Mouse (Mus musculus) midbrain, embryonic 14.5 days (tissue): ENCODE data around the gene Prl8a9. TPM values are rescaled to one million over a fixed set of nuclear protein-coding genes. Genes with fewer than 3 reads are reported as not detected.

Experiments
- ATAC-seq: fragments of 200-750 bp; cut with Nextera tagmentation; 2 replicates; pipeline ENCODE4 v1.8.0; 2017; ENCODE audit warnings: moderate number of reproducible peaks, moderate library complexity; ENCODE audit not compliant: low FRiP score, low TSS enrichment
- DNase-seq: peaks from one replicate; pipeline ENCODE4 v3.0.0-alpha.2; 2015
- H3K27ac ChIP-seq: fragments of 300-500 bp; sonication (generic); replicated peaks from 2 replicates; pipeline ENCODE4 v1.5.1; 2014; ENCODE audit warnings: mild to moderate bottlenecking, low read depth, low read length, moderate library complexity
- H3K27me3 ChIP-seq: fragments of 300-500 bp; sonication (generic); 2 replicates; pipeline ENCODE4 v1.6.1; 2014; ENCODE audit warnings: low read length, control low read depth, mixed read lengths; ENCODE audit not compliant: control insufficient read depth, insufficient read depth
- H3K36me3 ChIP-seq: fragments of 300-500 bp; sonication (generic); 2 replicates; pipeline ENCODE4 v1.6.1; 2014; ENCODE audit warnings: low read length, control low read depth; ENCODE audit not compliant: control insufficient read depth, insufficient read depth
- H3K4me1 ChIP-seq: fragments of 300-500 bp; sonication (generic); 2 replicates; pipeline ENCODE4 v1.6.1; 2014; ENCODE audit warnings: mild to moderate bottlenecking, antibody characterized with exemption, low read length, control low read depth; ENCODE audit not compliant: control insufficient read depth, insufficient read depth
- H3K4me2 ChIP-seq: fragments of 300-500 bp; sonication (generic); 2 replicates; pipeline ENCODE4 v1.6.1; 2014; ENCODE audit warnings: mild to moderate bottlenecking, low read length, moderate library complexity
- H3K4me3 ChIP-seq: fragments of 300-500 bp; sonication (generic); replicated peaks from 2 replicates; pipeline ENCODE4 v1.5.1; 2014; ENCODE audit warnings: low read depth, low read length
- H3K9ac ChIP-seq: fragments of 300-500 bp; sonication (generic); replicated peaks from 2 replicates; pipeline ENCODE4 v1.6.1; 2014; ENCODE audit warnings: mild to moderate bottlenecking, low read length, moderate library complexity
- H3K9me3 ChIP-seq: fragments of 300-500 bp; sonication (generic); 2 replicates; pipeline ENCODE4 v1.6.1; 2016; ENCODE audit warnings: low read length, control low read depth, mixed read lengths; ENCODE audit not compliant: control insufficient read depth
- WGBS: fragments of 180-500 bp; shearing (Covaris S2); extraction: QIAGEN DNeasy Blood & Tissue Kit; methylation state at CpG from one replicate; pipeline ENCODE4 v1.1.7; 2014; 5-methylcytosine and 5-hydroxymethylcytosine counted together
- polyA plus RNA-seq: library from polyadenylated mRNA; unstranded; fragments of >200 nt; fragmentation: Nextera tagmentation; extraction: Ambion mirVana; gene quantifications from 2 replicates; pipeline ENCODE4 v1.2.1, GENCODE M21; 2014

Prl8a9 gene
- not detected in 2 replicates for polyA plus RNA-seq

GRCm38 (mm10) chr13:27564506-27564905 is at the start of gene Prl8a9:
Gene Prl8a9 (minus strand): TSS chr13:27564606.
- no peak within 1 kb of the TSS for H3K4me3 ChIP-seq
- ATAC-seq (no peak), DNase-seq (no peak)
- WGBS, result 88% methylated on average over 2 of the region's 2 CpGs
- H3K36me3 ChIP-seq, result no peaks in the 10 kb centered on the region
- H3K4me1 ChIP-seq, result no peaks in the 10 kb centered on the region
- H3K9me3 ChIP-seq, result no peaks in the 10 kb centered on the region
- no peak within 1 kb of the TSS for H3K4me2 ChIP-seq
- H3K27ac ChIP-seq, result no peak within 1 kb of the TSS
- no peak within 1 kb of the TSS for H3K9ac ChIP-seq
- no peaks in the 10 kb centered on the region for H3K27me3 ChIP-seq

- Histone ChIP-seq H3K4me3 (no peak within 1 kb of the TSS), H3K4me2 (no peak within 1 kb of the TSS), H3K9ac (no peak within 1 kb of the TSS), H3K9me3 (no peaks in the 10 kb centered on the region), H3K27me3 (no peaks in the 10 kb centered on the region), H3K27ac (no peak within 1 kb of the TSS), H3K36me3 (no peaks in the 10 kb centered on the region), H3K4me1 (no peaks in the 10 kb centered on the region)
- DNase-seq, result no peak
- 80% methylated on average over 4 of the region's 4 CpGs for WGBS
- ATAC-seq, result no peak
Measured at GRCm38 (mm10) chr13:27610482-27610881, 46.1 kb upstream of the Prl8a9 start, which contains the start of gene Prl7b1. Gene Prl7b1 (minus strand): TSS chr13:27610582.

- H3K36me3 ChIP-seq, result no peaks in the 10 kb centered on the region
- ATAC-seq, result no peak
- H3K9me3 ChIP-seq, result no peaks in the 10 kb centered on the region
- no peak within 1 kb of the TSS for H3K9ac ChIP-seq
- DNase-seq, result no peak
- H3K4me1 ChIP-seq, result no peaks in the 10 kb centered on the region
- H3K4me2 ChIP-seq, result no peak within 1 kb of the TSS
- H3K27ac ChIP-seq, result no peak within 1 kb of the TSS
- 78% methylated on average over 2 of the region's 2 CpGs for WGBS
- no peaks in the 10 kb centered on the region for H3K27me3 ChIP-seq
- H3K4me3 ChIP-seq, result no peak within 1 kb of the TSS
Measured at GRCm38 (mm10) chr13:27582071-27582470, 17.7 kb upstream of the Prl8a9 start, which contains the start of gene Prl8a1. Gene Prl8a1 (minus strand): TSS chr13:27582171.

GRCm38 (mm10) chr13:27553336-27553735 is 11.1 kb downstream of the Prl8a9 start:
- Histone ChIP-seq H3K4me3 (no peak overlapping the region), H3K36me3 (no peaks in the 10 kb centered on the region), H3K9me3 (no peaks in the 10 kb centered on the region), H3K27me3 (no peaks in the 10 kb centered on the region), H3K27ac (no peak overlapping the region), H3K4me2 (no peak overlapping the region), H3K4me1 (no peaks in the 10 kb centered on the region), H3K9ac (no peak overlapping the region)
- DNase-seq (no peak), ATAC-seq (no peak)

- no peak for ATAC-seq
- no peaks in the 10 kb centered on the region for H3K36me3 ChIP-seq
- no peak overlapping the region for H3K4me2 ChIP-seq
- no peaks in the 10 kb centered on the region for H3K4me1 ChIP-seq
- no peak overlapping the region for H3K9ac ChIP-seq
- H3K27ac ChIP-seq, result no peak overlapping the region
- 84% methylated on average over 4 of the region's 4 CpGs for WGBS
- no peaks in the 10 kb centered on the region for H3K9me3 ChIP-seq
- no peak overlapping the region for H3K4me3 ChIP-seq
- DNase-seq, result no peak
- no peaks in the 10 kb centered on the region for H3K27me3 ChIP-seq
Measured at GRCm38 (mm10) chr13:27523156-27523555, 41.2 kb downstream of the Prl8a9 start.

- H3K9ac ChIP-seq, result no peak within 1 kb of the TSS
- H3K4me1 ChIP-seq, result no peaks in the 10 kb centered on the region
- 88% methylated on average over 4 of the region's 4 CpGs for WGBS
Measured at GRCm38 (mm10) chr13:27513117-27513516, 51.3 kb downstream of the Prl8a9 start, which contains the start of gene Prl8a8. Gene Prl8a8 (minus strand): TSS chr13:27513217.

More at GRCm38 (mm10) chr13:27513117-27513516, 51.3 kb downstream of the Prl8a9 start, which contains the start of gene Prl8a8:
- H3K27ac ChIP-seq, result no peak within 1 kb of the TSS
- no peak for DNase-seq
- H3K27me3 ChIP-seq, result no peaks in the 10 kb centered on the region
- no peak within 1 kb of the TSS for H3K4me3 ChIP-seq
- H3K9me3 ChIP-seq, result no peaks in the 10 kb centered on the region
- ATAC-seq, result no peak
- H3K4me2 ChIP-seq, result no peak within 1 kb of the TSS
- H3K36me3 ChIP-seq, result no peaks in the 10 kb centered on the region

Other genes starting within 250 kb of the Prl8a9 start
- not detected in 2 replicates for gene Prl8a2, start 218.9 kb downstream of the Prl8a9 start, polyA plus RNA-seq
- not detected in 2 replicates for gene Prl2b1, start 173.8 kb downstream of the Prl8a9 start, polyA plus RNA-seq
- gene Prl8a6, start 125.9 kb downstream of the Prl8a9 start, polyA plus RNA-seq, result not detected in 2 replicates
- not detected in 2 replicates for gene Prl8a8, start 51.4 kb downstream of the Prl8a9 start, polyA plus RNA-seq
- not detected in 2 replicates for gene Prl8a1, start 17.6 kb upstream of the Prl8a9 start, polyA plus RNA-seq
- gene Prl7b1, start 46.0 kb upstream of the Prl8a9 start, polyA plus RNA-seq, result not detected in 2 replicates
- not detected in 2 replicates for gene Prl7a1, start 77.9 kb upstream of the Prl8a9 start, polyA plus RNA-seq
- gene Prl7a2, start 103.4 kb upstream of the Prl8a9 start, polyA plus RNA-seq, result not detected in 2 replicates
- gene Prl7d1, start 152.1 kb upstream of the Prl8a9 start, polyA plus RNA-seq, result not detected in 2 replicates
- gene Prl7c1, start 216.2 kb upstream of the Prl8a9 start, polyA plus RNA-seq, result not detected in 2 replicates
- not detected in 2 replicates for gene Prl2a1, start 237.0 kb upstream of the Prl8a9 start, polyA plus RNA-seq